Mouse (Mus musculus) bone marrow macrophage, adult 2 months (primary cell): ENCODE results near the gene Rps6kc1.

Experiments
- CTCF ChIP-seq: IDR thresholded peaks from 2 replicates; pipeline ENCODE4 v1.5.1; 2012; ENCODE audit warnings: low read depth, mild to moderate bottlenecking, low read length, moderate library complexity
- POLR2A ChIP-seq: IDR thresholded peaks from 2 replicates; pipeline ENCODE4 v1.6.1; 2012; ENCODE audit warnings: mild to moderate bottlenecking, low read depth, low read length, borderline replicate concordance

DNA sequence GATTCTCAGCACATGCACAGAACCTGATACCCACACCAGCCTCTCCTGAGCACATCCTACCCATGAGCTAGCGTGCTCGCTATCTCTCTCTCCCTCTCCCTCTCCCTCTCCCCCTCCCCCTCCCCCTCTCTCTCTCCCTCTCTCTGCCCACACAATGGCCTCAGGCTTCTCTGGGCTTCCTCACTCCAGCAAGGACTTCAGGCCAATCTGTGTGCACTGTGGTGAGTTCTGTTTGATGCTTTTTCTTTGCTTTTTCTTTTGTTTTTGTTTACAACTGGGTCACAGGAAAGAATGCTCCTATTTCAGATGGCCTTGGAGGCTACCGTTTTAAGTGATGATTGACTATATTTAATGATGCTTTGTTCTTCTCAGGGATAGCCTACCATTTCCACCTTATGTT is 62.9 kb downstream of the Rps6kc1 start:
- no peak for TF ChIP-seq CTCF
- no peak for TF ChIP-seq POLR2A
